Mouse (Mus musculus) cerebellum, adult 2 months (tissue): ENCODE measurements around the gene Grn. TPM values are rescaled to one million over a fixed set of nuclear protein-coding genes. Genes with fewer than 3 reads are reported as not detected.
A peak's percentile ranks its signal among the peaks of the same experiment; 100 is the strongest.

Experiments used
- DNase-seq, 2 experiments: peaks; one replicate each; pipeline ENCODE4 v3.0.0; 2021
- H3K27ac ChIP-seq: fragments of 200-500 bp; 2 replicates; pipeline ENCODE4 v1.5.1; 2012; ENCODE audit warnings: low read length, control low read depth, inconsistent platforms; ENCODE audit not compliant: insufficient read depth
- H3K27me3 ChIP-seq: fragments of 200-500 bp; 2 replicates; pipeline ENCODE4 v1.6.1; 2012; ENCODE audit warnings: inconsistent platforms, mild to moderate bottlenecking, low read length, moderate library complexity; ENCODE audit not compliant: control insufficient read depth, insufficient read depth
- H3K4me1 ChIP-seq: fragments of 200-500 bp; 2 replicates; pipeline ENCODE4 v1.6.1; 2011; ENCODE audit warnings: low read length; ENCODE audit not compliant: control insufficient read depth, insufficient read depth
- H3K4me3 ChIP-seq: fragments of 200-500 bp; replicated peaks from 2 replicates; pipeline ENCODE3; 2011; ENCODE audit warnings: mild to moderate bottlenecking, low read depth, low read length, control low read depth; ENCODE audit not compliant: insufficient read depth
- CTCF ChIP-seq: fragments of 200-500 bp; IDR thresholded peaks from 2 replicates; pipeline ENCODE4 v1.5.1; 2011; ENCODE audit warnings: low read depth, mild to moderate bottlenecking, control low read depth, low read length, moderate library complexity, borderline replicate concordance; ENCODE audit not compliant: insufficient read depth
- POLR2A ChIP-seq: fragments of 200-500 bp; IDR thresholded peaks from 2 replicates; pipeline ENCODE4 v1.6.1; 2011; ENCODE audit warnings: low read length, control low read depth, borderline replicate concordance; ENCODE audit not compliant: insufficient read depth
- WGBS: fragments of 180-500 bp; shearing (Covaris S2); methylation state at CpG from one replicate; pipeline ENCODE4 v1.1.7; 2018; 5-methylcytosine and 5-hydroxymethylcytosine counted together
- polyA plus RNA-seq: library from polyadenylated mRNA; depleted of rRNA; stranded (reverse); fragments of >200 nt; gene quantifications from 2 replicates; pipeline ENCODE4 v1.2.3, GENCODE M21; 2012

The Grn gene
- polyA plus RNA-seq, 1 experiment, result 58.4 TPM

DNA sequence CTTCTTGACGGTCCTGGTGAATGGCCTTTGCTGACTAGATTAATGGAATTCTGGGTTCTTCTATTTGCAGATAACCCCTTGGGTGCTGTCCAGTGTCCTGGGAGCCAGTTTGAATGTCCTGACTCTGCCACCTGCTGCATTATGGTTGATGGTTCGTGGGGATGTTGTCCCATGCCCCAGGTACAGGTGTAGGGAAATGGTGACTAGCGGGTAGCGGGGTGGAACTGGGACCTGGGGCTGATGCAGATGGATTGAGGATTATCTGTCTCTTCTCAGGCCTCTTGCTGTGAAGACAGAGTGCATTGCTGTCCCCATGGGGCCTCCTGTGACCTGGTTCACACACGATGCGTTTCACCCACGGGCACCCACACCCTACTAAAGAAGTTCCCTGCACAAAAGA, 3.8 kb downstream of the Grn start:
- no peaks in the 10 kb centered on the region for H3K27me3 ChIP-seq
- H3K27ac ChIP-seq, result no peak overlapping the region
- H3K4me1 ChIP-seq, result peaks cover 50% of the 10 kb centered on the region
- 57% methylated on average over 7 of the region's 7 CpGs for WGBS
- DNase-seq, result no peak
- no peak overlapping the region for H3K4me3 ChIP-seq
- TF ChIP-seq POLR2A (no peak), CTCF (no peak)

DNA sequence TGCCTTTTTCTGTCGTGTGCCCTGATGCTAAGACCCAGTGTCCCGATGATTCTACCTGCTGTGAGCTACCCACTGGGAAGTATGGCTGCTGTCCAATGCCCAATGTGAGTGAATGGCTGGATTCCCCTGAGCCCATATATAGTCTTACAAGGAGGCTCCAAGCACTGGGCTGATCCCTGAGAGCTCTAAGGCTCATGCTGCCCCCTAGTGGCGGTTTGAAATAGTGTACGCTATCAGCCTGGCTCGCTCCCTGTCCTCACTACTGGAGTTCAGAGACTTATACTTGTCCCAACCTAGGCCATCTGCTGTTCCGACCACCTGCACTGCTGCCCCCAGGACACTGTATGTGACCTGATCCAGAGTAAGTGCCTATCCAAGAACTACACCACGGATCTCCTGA, 4.3 kb downstream of the Grn start:
- 3% methylated on average over 7 of the region's 7 CpGs for WGBS
- Histone ChIP-seq H3K4me3 (no peak overlapping the region), H3K27me3 (no peaks in the 10 kb centered on the region), H3K27ac (no peak overlapping the region), H3K4me1 (peaks cover 55% of the 10 kb centered on the region)
- DNase-seq, result peak; percentile 86 to 91
- no peak for TF ChIP-seq POLR2A
- TF ChIP-seq CTCF, result peak; percentile 86

DNA sequence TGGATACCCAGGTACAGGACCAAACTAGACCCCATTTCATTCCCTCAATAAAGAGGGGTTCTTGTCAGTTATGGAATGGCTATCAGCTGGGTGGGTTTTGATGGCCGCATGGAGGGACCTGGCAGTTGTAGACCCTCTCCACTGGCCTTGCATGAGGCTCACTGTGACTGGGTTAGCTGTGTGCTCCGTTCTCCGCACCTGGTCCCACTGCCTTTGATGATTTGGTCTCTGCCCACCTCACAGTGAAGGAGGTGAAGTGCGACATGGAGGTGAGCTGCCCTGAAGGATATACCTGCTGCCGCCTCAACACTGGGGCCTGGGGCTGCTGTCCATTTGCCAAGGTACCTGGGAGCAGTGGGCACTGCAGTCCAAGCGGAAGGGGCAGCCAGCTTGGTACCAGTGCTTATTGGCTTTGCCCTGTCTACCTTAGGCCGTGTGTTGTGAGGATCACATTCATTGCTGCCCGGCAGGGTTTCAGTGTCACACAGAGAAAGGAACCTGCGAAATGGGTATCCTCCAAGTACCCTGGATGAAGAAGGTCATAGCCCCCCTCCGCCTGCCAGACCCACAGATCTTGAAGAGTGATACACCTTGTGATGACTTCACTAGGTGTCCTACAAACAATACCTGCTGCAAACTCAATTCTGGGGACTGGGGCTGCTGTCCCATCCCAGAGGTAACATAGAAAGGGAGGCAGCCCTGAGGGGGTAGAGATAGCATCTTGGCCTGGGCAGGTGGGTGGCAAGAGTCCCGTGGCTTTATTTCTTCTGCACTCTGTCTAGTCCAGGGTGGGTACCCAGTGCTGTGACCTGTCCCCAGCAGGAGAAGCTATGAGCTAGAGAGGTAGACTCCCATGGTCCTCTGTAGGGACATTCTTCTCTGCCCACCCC, 4.9 kb downstream of the Grn start:
- TF ChIP-seq CTCF (no peak), POLR2A (no peak)

DNA sequence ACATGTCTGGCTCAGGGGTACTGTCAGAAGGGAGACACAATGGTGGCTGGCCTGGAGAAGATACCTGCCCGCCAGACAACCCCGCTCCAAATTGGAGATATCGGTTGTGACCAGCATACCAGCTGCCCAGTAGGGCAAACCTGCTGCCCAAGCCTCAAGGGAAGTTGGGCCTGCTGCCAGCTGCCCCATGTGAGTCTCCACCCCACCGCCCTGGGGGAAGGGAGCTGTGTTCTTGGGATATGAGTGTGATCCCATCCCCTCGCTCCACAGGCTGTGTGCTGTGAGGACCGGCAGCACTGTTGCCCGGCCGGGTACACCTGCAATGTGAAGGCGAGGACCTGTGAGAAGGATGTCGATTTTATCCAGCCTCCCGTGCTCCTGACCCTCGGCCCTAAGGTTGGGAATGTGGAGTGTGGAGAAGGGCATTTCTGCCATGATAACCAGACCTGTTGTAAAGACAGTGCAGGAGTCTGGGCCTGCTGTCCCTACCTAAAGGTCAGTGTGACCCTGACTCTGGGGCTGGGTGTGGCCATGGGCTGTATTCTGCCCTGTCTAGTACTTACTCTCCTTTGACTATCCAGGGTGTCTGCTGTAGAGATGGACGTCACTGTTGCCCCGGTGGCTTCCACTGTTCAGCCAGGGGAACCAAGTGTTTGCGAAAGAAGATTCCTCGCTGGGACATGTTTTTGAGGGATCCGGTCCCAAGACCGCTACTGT, 5.8 kb downstream of the Grn start:
- H3K27ac ChIP-seq, result no peak overlapping the region
- H3K27me3 ChIP-seq, result no peaks in the 10 kb centered on the region
- H3K4me3 ChIP-seq, result no peak overlapping the region
- 69% methylated on average over 18 of the region's 18 CpGs for WGBS
- DNase-seq, result peak; percentile 48 to 57
- peaks cover 63% of the 10 kb centered on the region for H3K4me1 ChIP-seq
- no peak for TF ChIP-seq CTCF
- no peak for TF ChIP-seq POLR2A

More for the DNA sequence above, 4.9 kb downstream of the Grn start:
- Histone ChIP-seq H3K27ac (no peak overlapping the region), H3K4me3 (no peak overlapping the region), H3K27me3 (no peaks in the 10 kb centered on the region), H3K4me1 (peaks cover 62% of the 10 kb centered on the region)
- peak in 1 of 2 experiments; percentile 29 for DNase-seq
- 85% methylated on average over 11 of the region's 11 CpGs for WGBS

DNA sequence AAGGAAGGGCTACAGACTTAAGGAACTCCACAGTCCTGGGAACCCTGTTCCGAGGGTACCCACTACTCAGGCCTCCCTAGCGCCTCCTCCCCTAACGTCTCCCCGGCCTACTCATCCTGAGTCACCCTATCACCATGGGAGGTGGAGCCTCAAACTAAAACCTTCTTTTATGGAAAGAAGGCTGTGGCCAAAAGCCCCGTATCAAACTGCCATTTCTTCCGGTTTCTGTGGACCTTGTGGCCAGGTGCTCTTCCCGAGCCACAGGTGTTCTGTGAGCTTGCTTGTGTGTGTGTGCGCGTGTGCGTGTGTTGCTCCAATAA, 6.3 kb downstream of the Grn start:
- Histone ChIP-seq H3K27me3 (no peaks in the 10 kb centered on the region), H3K4me3 (no peak overlapping the region), H3K27ac (no peak overlapping the region), H3K4me1 (peaks cover 59% of the 10 kb centered on the region)
- TF ChIP-seq POLR2A (no peak), CTCF (no peak)
- DNase-seq, result no peak
- 77% methylated on average over 10 of the region's 10 CpGs for WGBS

DNA sequence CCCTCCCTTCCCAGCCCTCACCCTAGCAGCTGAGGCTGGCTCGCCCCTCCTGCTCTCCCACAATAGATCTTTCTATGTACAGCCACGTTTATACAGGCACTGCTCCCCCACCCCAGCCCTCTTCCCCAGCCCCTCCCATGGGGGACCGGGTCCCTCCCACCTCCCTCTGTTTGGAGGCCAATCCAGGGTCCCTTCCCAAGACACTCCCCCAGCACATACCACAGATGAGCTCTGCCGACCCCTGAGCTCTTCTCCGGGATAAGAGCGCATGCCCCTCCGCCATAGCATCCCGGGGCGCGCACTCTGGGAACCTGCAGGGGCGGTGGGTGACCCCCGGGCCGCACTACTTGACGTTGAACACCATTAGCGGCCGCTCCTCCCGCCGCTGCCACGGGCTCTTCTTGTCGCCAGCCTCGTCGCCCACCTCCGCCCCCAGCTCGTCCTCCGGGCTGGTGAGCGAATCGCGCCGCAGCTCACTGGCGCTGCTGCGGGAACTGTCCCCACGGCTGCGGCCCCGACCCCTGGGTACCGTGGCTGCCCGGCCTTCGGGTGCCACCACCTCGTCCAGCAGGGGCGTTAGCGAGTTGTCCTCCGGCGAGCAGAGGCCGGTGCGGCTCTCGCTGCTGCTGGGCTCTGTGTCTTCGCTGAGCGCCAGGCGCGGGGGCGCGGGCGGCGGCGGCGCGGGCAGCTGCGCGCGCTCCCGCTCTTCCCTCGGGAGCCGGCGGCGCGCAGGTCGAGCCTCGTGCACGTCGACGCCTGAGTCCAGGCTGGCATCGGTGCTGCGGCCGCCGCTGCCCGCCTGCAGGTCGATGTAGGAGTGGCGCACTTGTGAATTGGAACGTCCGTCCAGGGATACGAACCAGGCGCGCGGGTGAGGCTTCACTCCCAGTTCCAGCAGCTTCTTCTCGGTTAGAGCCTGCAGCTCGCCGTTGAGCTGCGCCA, 7.3 kb downstream of the Grn start:
- TF ChIP-seq POLR2A (no peak), CTCF (peak; percentile 7; the same call in 1 of the 2 replicates)
- Histone ChIP-seq H3K4me1 (peaks cover 55% of the 10 kb centered on the region), H3K4me3 (peak overlapping the region; percentile 48), H3K27me3 (no peaks in the 10 kb centered on the region), H3K27ac (peak overlapping the region; percentile 86)
- peak; percentile 58 to 69 for DNase-seq
- 20% methylated on average over 87 of the region's 87 CpGs for WGBS
